Mouse (Mus musculus) intestine, embryonic 14.5 days (tissue): ENCODE measurements around the gene Usf3. TPM values are rescaled to one million over a fixed set of nuclear protein-coding genes. Genes with fewer than 3 reads are reported as not detected.

Experiments used
- ATAC-seq: fragments of 200-750 bp; cut with Nextera tagmentation; replicated peaks from 2 replicates; pipeline ENCODE4 v1.8.0; 2017; ENCODE audit warnings: low read depth, moderate number of reproducible peaks, moderate TSS enrichment, moderate library complexity; ENCODE audit not compliant: low FRiP score, low TSS enrichment
- DNase-seq: peaks from one replicate; pipeline ENCODE4 v3.0.0-alpha.2; 2018; ENCODE audit warnings: low spot score
- H3K27ac ChIP-seq: fragments of 300-500 bp; sonication (generic); 2 replicates; pipeline ENCODE4 v1.5.1; 2014; ENCODE audit warnings: low read depth, mild to moderate bottlenecking, control low read depth
- H3K27me3 ChIP-seq: fragments of 300-500 bp; sonication (generic); replicated peaks from 2 replicates; pipeline ENCODE4 v1.6.1; 2014; ENCODE audit warnings: low read length, control low read depth; ENCODE audit not compliant: control insufficient read depth, insufficient read depth
- H3K36me3 ChIP-seq: fragments of 300-500 bp; sonication (generic); 2 replicates; pipeline ENCODE4 v1.6.1; 2014; ENCODE audit warnings: low read length, control low read depth; ENCODE audit not compliant: control insufficient read depth, insufficient read depth
- H3K4me1 ChIP-seq: fragments of 300-500 bp; sonication (generic); replicated peaks from 2 replicates; pipeline ENCODE4 v1.6.1; 2014; ENCODE audit warnings: low read length, control low read depth, mixed read lengths; ENCODE audit not compliant: control insufficient read depth, insufficient read depth
- H3K4me2 ChIP-seq: fragments of 300-500 bp; sonication (generic); 2 replicates; pipeline ENCODE4 v1.6.1; 2014; ENCODE audit warnings: low read length
- H3K4me3 ChIP-seq: fragments of 300-500 bp; sonication (generic); 2 replicates; pipeline ENCODE4 v1.5.1; 2014; ENCODE audit warnings: low read depth, low read length, control low read depth, mixed read lengths
- H3K9ac ChIP-seq: fragments of 300-500 bp; sonication (generic); 2 replicates; pipeline ENCODE4 v1.6.1; 2014; ENCODE audit warnings: mild to moderate bottlenecking, low read length
- H3K9me3 ChIP-seq: fragments of 300-500 bp; sonication (generic); 2 replicates; pipeline ENCODE4 v1.6.1; 2016; ENCODE audit warnings: low read length, control low read depth; ENCODE audit not compliant: control insufficient read depth
- whole genome bisulfite sequencing: fragments of 180-500 bp; shearing (Covaris S2); extraction: QIAGEN DNeasy Blood & Tissue Kit; methylation state at CpG from one replicate; pipeline ENCODE4 v1.1.7; 2014; 5-methylcytosine and 5-hydroxymethylcytosine counted together
- polyA plus RNA-seq: library from polyadenylated mRNA; unstranded; fragments of >200 nt; fragmentation: Nextera tagmentation; extraction: Ambion mirVana; gene quantifications from 2 replicates; pipeline ENCODE4 v1.2.1, GENCODE M21; 2014

The Usf3 gene
- polyA plus RNA-seq, 1 experiment from 2014 or later, result 5.0 TPM

DNA sequence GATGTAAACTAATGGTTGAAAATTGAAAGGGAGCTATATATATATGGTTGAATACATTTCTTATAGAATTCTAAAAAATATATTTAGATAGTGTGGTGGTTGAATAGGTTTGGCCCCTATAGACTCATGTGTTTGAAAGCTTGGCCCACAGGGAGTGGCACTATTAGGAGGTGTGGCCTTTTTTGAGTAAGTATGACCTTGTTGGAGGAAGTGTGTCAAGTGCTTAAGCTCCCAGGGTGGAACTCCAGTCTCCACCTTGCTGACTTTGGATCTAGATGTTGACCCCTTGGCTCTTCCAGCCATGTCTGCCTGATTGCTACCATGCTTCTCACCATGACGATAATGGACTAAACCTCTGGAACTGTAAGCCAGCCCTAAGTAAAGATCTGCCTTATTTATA lies 9.6 kb downstream of the Usf3 start:
- no peaks in the 10 kb centered on the region; the same call in 1 of the 2 replicates for H3K4me1 ChIP-seq
- no peak overlapping the region for H3K27ac ChIP-seq

DNA sequence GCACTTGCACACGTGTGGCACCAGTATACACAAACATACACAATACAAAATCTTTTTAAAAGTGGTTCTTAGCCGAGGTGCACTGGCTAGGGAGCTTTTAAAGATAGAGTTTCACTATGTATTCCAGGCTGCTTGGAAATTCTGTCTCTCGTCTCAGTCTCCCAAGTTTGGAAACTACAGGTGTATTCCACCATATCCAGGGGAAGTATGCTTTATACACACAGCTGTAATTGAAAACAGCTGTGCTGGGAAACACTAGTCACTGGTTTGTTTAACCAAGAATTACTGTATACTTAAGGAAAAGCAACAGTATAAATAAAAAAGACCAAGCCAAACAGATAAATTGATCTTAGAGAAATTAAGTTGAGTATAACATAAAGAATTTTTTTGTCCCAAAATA lies 11.7 kb downstream of the Usf3 start:
- no peak for DNase-seq
- H3K9me3 ChIP-seq, result 0 out of 2 replicates have a peak, but pooled peaks cover 4% of the 10 kb centered on the region
- no peak for ATAC-seq
- H3K27me3 ChIP-seq, result no peaks in the 10 kb centered on the region
- H3K4me2 ChIP-seq, result no peak overlapping the region
- H3K36me3 ChIP-seq, result peaks cover 4% of the 10 kb centered on the region; the same call in 1 of the 2 replicates
- H3K27ac ChIP-seq, result no peak overlapping the region
- 61% methylated on average over 3 of the region's 3 CpGs for WGBS
- H3K4me1 ChIP-seq, result no peaks in the 10 kb centered on the region
- no peak overlapping the region for H3K9ac ChIP-seq
- no peak overlapping the region for H3K4me3 ChIP-seq

More for the DNA sequence above, 9.6 kb downstream of the Usf3 start:
- whole genome bisulfite sequencing, result 93% methylated on average over 1 of the region's 1 CpGs
- Histone ChIP-seq H3K36me3 (peaks cover 7% of the 10 kb centered on the region; the same call in 1 of the 2 replicates), H3K9ac (no peak overlapping the region), H3K4me2 (no peak overlapping the region), H3K27me3 (no peaks in the 10 kb centered on the region), H3K4me3 (no peak overlapping the region), H3K9me3 (no peaks in the 10 kb centered on the region)
- ATAC-seq (no peak), DNase-seq (no peak)

DNA sequence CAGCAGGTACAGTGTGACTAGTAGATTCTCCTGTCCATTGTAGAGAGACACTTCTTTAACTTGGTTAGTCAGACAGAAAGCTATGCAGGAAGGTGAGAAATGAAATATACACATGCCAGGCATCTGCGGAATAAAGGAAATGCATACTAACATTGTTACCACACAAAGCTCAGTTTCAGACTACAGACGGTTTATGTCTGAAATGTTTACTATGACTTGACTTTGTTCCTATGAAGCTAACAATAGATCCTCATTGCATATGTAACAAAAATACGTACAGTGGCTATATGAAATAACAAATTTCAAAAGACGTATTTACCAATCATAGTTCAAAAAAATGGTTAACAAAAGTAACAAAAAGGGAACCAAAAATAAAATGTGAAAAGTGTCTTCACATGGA lies 14.1 kb downstream of the Usf3 start:
- no peaks in the 10 kb centered on the region for H3K36me3 ChIP-seq
- ATAC-seq, result no peak
- no peaks in the 10 kb centered on the region for H3K27me3 ChIP-seq
- H3K4me1 ChIP-seq, result no peaks in the 10 kb centered on the region
- H3K27ac ChIP-seq, result no peak overlapping the region
- H3K4me2 ChIP-seq, result no peak overlapping the region
- 0 out of 2 replicates have a peak, but pooled peaks cover 4% of the 10 kb centered on the region for H3K9me3 ChIP-seq
- no peak overlapping the region for H3K4me3 ChIP-seq
- no peak for DNase-seq
- H3K9ac ChIP-seq, result no peak overlapping the region
- 87% methylated on average over 4 of the region's 4 CpGs for WGBS

DNA sequence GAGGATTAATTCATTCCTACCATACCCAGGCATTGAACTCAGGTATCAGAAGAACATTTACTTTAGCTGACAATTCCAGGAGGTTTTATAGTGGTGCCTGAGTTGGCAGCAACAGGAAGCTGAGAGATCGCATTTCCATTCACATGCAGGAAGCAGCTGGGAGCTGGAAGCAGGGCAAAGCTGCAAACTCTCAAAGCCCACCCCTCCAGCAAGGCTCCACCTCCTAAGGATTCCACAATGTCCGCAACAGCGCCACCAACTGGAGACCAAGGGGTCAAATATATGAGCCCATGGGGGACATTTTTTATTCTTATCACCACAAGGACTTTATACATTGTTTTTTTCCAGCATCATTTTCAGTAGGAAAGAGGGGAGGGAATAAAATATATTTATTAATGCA lies 15.7 kb downstream of the Usf3 start:
- Histone ChIP-seq H3K9me3 (0 out of 2 replicates have a peak, but pooled peaks cover 4% of the 10 kb centered on the region), H3K27ac (no peak overlapping the region), H3K4me3 (no peak overlapping the region), H3K4me2 (no peak overlapping the region), H3K4me1 (no peaks in the 10 kb centered on the region), H3K9ac (no peak overlapping the region), H3K27me3 (no peaks in the 10 kb centered on the region), H3K36me3 (no peaks in the 10 kb centered on the region)
- ATAC-seq, result no peak
- WGBS, result 91% methylated on average over 3 of the region's 3 CpGs
- no peak for DNase-seq

GRCm38 (mm10) chr16:44190032-44190431 lies 17.0 kb downstream of the Usf3 start:
- no peak overlapping the region for H3K4me3 ChIP-seq
- no peaks in the 10 kb centered on the region for H3K4me1 ChIP-seq
- whole genome bisulfite sequencing, result 78% methylated on average over 6 of the region's 6 CpGs
- H3K4me2 ChIP-seq, result no peak overlapping the region
- no peak overlapping the region for H3K27ac ChIP-seq
- H3K27me3 ChIP-seq, result no peaks in the 10 kb centered on the region
- DNase-seq (no peak), ATAC-seq (no peak)
- 0 out of 2 replicates have a peak, but pooled peaks cover 4% of the 10 kb centered on the region for H3K9me3 ChIP-seq
- no peak overlapping the region for H3K9ac ChIP-seq
- no peaks in the 10 kb centered on the region for H3K36me3 ChIP-seq

GRCm38 (mm10) chr16:44190968-44191367 lies 17.9 kb downstream of the Usf3 start:
- ATAC-seq, result no peak
- no peak overlapping the region for H3K4me3 ChIP-seq
- WGBS, result 93% methylated on average over 2 of the region's 2 CpGs

DNA sequence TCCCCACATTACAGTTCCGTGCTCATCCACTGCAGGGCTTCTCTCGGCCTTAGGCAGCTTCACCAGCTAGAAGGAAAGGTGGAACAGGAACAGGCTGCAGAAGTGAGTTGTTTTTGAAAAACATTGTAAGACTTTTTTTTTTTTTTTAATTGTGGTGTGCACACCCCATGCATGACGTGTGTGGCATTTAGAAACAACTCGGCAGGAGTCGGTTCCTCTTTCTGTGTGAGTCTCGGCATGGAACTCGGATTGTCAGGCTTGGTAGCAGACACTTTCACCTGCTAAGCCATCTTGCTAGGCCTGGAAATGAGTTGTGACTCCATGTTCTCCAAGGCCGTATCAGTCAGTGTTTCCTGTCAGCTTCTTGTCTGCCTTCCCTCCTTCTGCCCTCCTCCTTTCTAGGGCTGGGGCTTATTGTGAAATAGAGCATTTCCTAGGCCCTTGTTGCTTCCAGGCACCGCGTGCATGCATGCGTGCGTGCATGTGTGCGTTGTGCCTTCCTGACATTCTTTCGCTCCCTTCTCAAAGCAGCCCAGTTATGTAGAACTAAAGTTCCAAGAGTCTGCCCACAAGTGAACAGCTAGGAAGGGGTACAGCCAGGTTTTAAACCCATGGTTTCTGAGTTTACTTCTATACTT lies 26.1 kb downstream of the Usf3 start:
- no peak overlapping the region for H3K4me2 ChIP-seq
- no peak overlapping the region for H3K27ac ChIP-seq
- no peak for DNase-seq
- WGBS, result 92% methylated on average over 14 of the region's 14 CpGs
- peaks cover 40% of the 10 kb centered on the region for H3K36me3 ChIP-seq
- no peak overlapping the region for H3K4me3 ChIP-seq
- H3K9me3 ChIP-seq, result no peaks in the 10 kb centered on the region
- ATAC-seq, result no peak
- H3K9ac ChIP-seq, result no peak overlapping the region
- H3K27me3 ChIP-seq, result no peaks in the 10 kb centered on the region
- no peaks in the 10 kb centered on the region for H3K4me1 ChIP-seq

More at GRCm38 (mm10) chr16:44190968-44191367, 17.9 kb downstream of the Usf3 start:
- Histone ChIP-seq H3K27ac (no peak overlapping the region), H3K36me3 (no peaks in the 10 kb centered on the region), H3K4me1 (no peaks in the 10 kb centered on the region), H3K4me2 (no peak overlapping the region), H3K9me3 (0 out of 2 replicates have a peak, but pooled peaks cover 4% of the 10 kb centered on the region), H3K27me3 (no peaks in the 10 kb centered on the region), H3K9ac (no peak overlapping the region)
- no peak for DNase-seq

DNA sequence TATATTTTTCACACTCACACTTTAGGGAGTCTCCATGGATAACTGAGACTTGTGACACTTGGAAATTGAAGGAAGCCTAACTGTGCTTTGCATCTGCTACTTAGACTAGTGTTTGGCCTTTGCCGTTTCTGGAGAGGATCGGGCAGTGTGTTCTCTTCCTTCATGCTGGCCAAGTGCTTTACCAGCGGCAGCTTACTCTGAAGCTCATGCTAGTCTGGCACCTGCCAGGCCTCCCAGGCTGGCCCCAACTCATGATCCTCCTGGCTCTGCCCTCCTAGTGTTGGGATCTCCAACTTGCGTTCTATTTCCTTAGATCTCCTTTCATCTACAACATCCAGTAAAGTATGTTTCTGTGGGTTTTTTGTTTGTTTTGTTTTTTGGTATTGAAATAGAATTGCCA lies 27.1 kb downstream of the Usf3 start:
- Histone ChIP-seq H3K9ac (no peak overlapping the region), H3K27ac (no peak overlapping the region), H3K4me3 (no peak overlapping the region), H3K9me3 (no peaks in the 10 kb centered on the region), H3K36me3 (peaks cover 40% of the 10 kb centered on the region), H3K4me1 (no peaks in the 10 kb centered on the region), H3K4me2 (no peak overlapping the region), H3K27me3 (no peaks in the 10 kb centered on the region)
- DNase-seq, result no peak
- WGBS, result 93% methylated on average over 4 of the region's 4 CpGs
- no peak for ATAC-seq

- no peak overlapping the region for H3K4me3 ChIP-seq
- WGBS, result 86% methylated on average over 6 of the region's 6 CpGs
These were observed 31.3 kb downstream of the Usf3 start for GRCm38 (mm10) chr16:44204331-44204730.

More at GRCm38 (mm10) chr16:44204331-44204730, 31.3 kb downstream of the Usf3 start:
- Histone ChIP-seq H3K9me3 (no peaks in the 10 kb centered on the region), H3K27ac (no peak overlapping the region), H3K9ac (no peak overlapping the region), H3K36me3 (peaks cover 54% of the 10 kb centered on the region), H3K4me1 (no peaks in the 10 kb centered on the region), H3K4me2 (no peak overlapping the region), H3K27me3 (no peaks in the 10 kb centered on the region)
- ATAC-seq, result no peak
- no peak for DNase-seq
